Mouse (Mus musculus) kidney, postnatal 0 days (tissue): Measurements from ENCODE around the gene Rflnb. TPM values are rescaled to one million over a fixed set of nuclear protein-coding genes. Genes with fewer than 3 reads are reported as not detected.

Source experiments
- ATAC-seq: fragments of 200-750 bp; cut with Nextera tagmentation; replicated peaks from 2 replicates; pipeline ENCODE4 v1.8.0; 2017; ENCODE audit warnings: low read depth, moderate number of reproducible peaks, moderate TSS enrichment, moderate library complexity; ENCODE audit not compliant: low FRiP score
- DNase-seq: peaks from one replicate; pipeline ENCODE4 v3.0.0-alpha.2; 2016; ENCODE audit warnings: low spot score
- H3K27ac ChIP-seq: fragments of 300-500 bp; sonication (generic); 2 replicates; pipeline ENCODE4 v1.5.1; 2014; ENCODE audit warnings: mild to moderate bottlenecking
- H3K27me3 ChIP-seq: fragments of 300-500 bp; sonication (generic); 2 replicates; pipeline ENCODE4 v1.6.1; 2014; ENCODE audit warnings: low read length, mixed read lengths; ENCODE audit not compliant: insufficient read depth
- H3K36me3 ChIP-seq: fragments of 300-500 bp; sonication (generic); 2 replicates; pipeline ENCODE4 v1.6.1; 2014; ENCODE audit warnings: low read length, mixed read lengths; ENCODE audit not compliant: insufficient read depth
- H3K4me1 ChIP-seq: fragments of 300-500 bp; sonication (generic); replicated peaks from 2 replicates; pipeline ENCODE4 v1.6.1; 2014; ENCODE audit warnings: antibody characterized with exemption, low read length, mixed read lengths; ENCODE audit not compliant: insufficient read depth
- H3K4me2 ChIP-seq: fragments of 300-500 bp; sonication (generic); 2 replicates; pipeline ENCODE4 v1.6.1; 2014; ENCODE audit warnings: mild to moderate bottlenecking, low read length, moderate library complexity, mixed read lengths
- H3K4me3 ChIP-seq: fragments of 300-500 bp; sonication (generic); replicated peaks from 2 replicates; pipeline ENCODE4 v1.5.1; 2014; ENCODE audit warnings: low read depth, low read length
- H3K9ac ChIP-seq: fragments of 300-500 bp; sonication (generic); 2 replicates; pipeline ENCODE4 v1.6.1; 2014; ENCODE audit warnings: low read depth, low read length
- H3K9me3 ChIP-seq: fragments of 300-500 bp; sonication (generic); replicated peaks from 2 replicates; pipeline ENCODE4 v1.6.1; 2016; ENCODE audit warnings: low read length, inconsistent platforms, mixed read lengths
- CTCF ChIP-seq: IDR thresholded peaks from 2 replicates; pipeline ENCODE4 v1.5.1; 2016; ENCODE audit warnings: antibody characterized with exemption, low read depth, mild to moderate bottlenecking, moderate library complexity
- WGBS: fragments of 180-500 bp; shearing (Covaris S2); extraction: QIAGEN DNeasy Blood & Tissue Kit; methylation state at CpG from one replicate; pipeline ENCODE4 v1.1.7; 2014; 5-methylcytosine and 5-hydroxymethylcytosine counted together
- polyA plus RNA-seq: library from polyadenylated mRNA; unstranded; fragments of >200 nt; fragmentation: Nextera tagmentation; extraction: Ambion mirVana; gene quantifications from 2 replicates; pipeline ENCODE4 v1.2.1, GENCODE M21; 2015

Gene Rflnb
- polyA plus RNA-seq, 1 experiment from 2014 or later = 39.3 TPM

GRCm38 (mm10) chr11:76065521-76066095 is 38.0 kb upstream of the Rflnb start:
- Histone ChIP-seq H3K4me2 (no peak overlapping the region), H3K36me3 (peaks cover 11% of the 10 kb centered on the region; the same call in 1 of the 2 replicates), H3K9ac (no peak overlapping the region), H3K4me3 (no peak overlapping the region), H3K9me3 (no peaks in the 10 kb centered on the region), H3K27me3 (no peaks in the 10 kb centered on the region), H3K4me1 (peaks cover 6% of the 10 kb centered on the region), H3K27ac (no peak overlapping the region)
- 59% methylated on average over 9 of the region's 9 CpGs for WGBS
- ATAC-seq = no peak
- DNase-seq = peak; percentile 50
- no peak for TF ChIP-seq CTCF

- Histone ChIP-seq H3K9ac (no peak overlapping the region), H3K9me3 (no peaks in the 10 kb centered on the region), H3K27ac (no peak overlapping the region), H3K4me1 (peaks cover 12% of the 10 kb centered on the region), H3K4me3 (no peak overlapping the region), H3K36me3 (peaks cover 11% of the 10 kb centered on the region; the same call in 1 of the 2 replicates), H3K27me3 (no peaks in the 10 kb centered on the region), H3K4me2 (no peak overlapping the region)
- DNase-seq (no peak), ATAC-seq (no peak)
- WGBS = 77% methylated on average over 7 of the region's 7 CpGs
- TF ChIP-seq CTCF = no peak
These were observed 36.8 kb upstream of the Rflnb start for GRCm38 (mm10) chr11:76064411-76064810.

GRCm38 (mm10) chr11:76060906-76061305 is 33.3 kb upstream of the Rflnb start:
- no peak overlapping the region for H3K4me2 ChIP-seq
- H3K9ac ChIP-seq = no peak overlapping the region
- DNase-seq (no peak), ATAC-seq (no peak)
- no peaks in the 10 kb centered on the region for H3K9me3 ChIP-seq
- H3K27ac ChIP-seq = peak overlapping the region; percentile 78
- H3K4me3 ChIP-seq = no peak overlapping the region
- WGBS = 89% methylated on average over 2 of the region's 2 CpGs
- TF ChIP-seq CTCF = no peak
- peaks cover 6% of the 10 kb centered on the region; the same call in 1 of the 2 replicates for H3K36me3 ChIP-seq
- H3K27me3 ChIP-seq = no peaks in the 10 kb centered on the region
- peaks cover 17% of the 10 kb centered on the region for H3K4me1 ChIP-seq

- H3K4me3 ChIP-seq = no peak overlapping the region
- no peak overlapping the region for H3K4me2 ChIP-seq
- peak; percentile 85 for ATAC-seq
- H3K9me3 ChIP-seq = no peaks in the 10 kb centered on the region
- peaks cover 6% of the 10 kb centered on the region; the same call in 1 of the 2 replicates for H3K36me3 ChIP-seq
- no peaks in the 10 kb centered on the region for H3K27me3 ChIP-seq
- H3K27ac ChIP-seq = peak overlapping the region; percentile 78
- TF ChIP-seq CTCF = no peak
- 18% methylated on average over 7 of the region's 7 CpGs for WGBS
- peak; percentile 89 for DNase-seq
- H3K4me1 ChIP-seq = peaks cover 17% of the 10 kb centered on the region
- H3K9ac ChIP-seq = no peak overlapping the region
These were observed 32.4 kb upstream of the Rflnb start for GRCm38 (mm10) chr11:76059971-76060370.

GRCm38 (mm10) chr11:76056487-76056886 is 28.9 kb upstream of the Rflnb start:
- peak; percentile 48 for DNase-seq
- Histone ChIP-seq H3K27me3 (no peaks in the 10 kb centered on the region), H3K36me3 (peaks cover 3% of the 10 kb centered on the region; the same call in 1 of the 2 replicates), H3K4me2 (no peak overlapping the region), H3K9ac (no peak overlapping the region), H3K9me3 (no peaks in the 10 kb centered on the region), H3K4me1 (peaks cover 17% of the 10 kb centered on the region), H3K27ac (no peak overlapping the region), H3K4me3 (no peak overlapping the region)
- peak; percentile 55 for TF ChIP-seq CTCF
- WGBS = 22% methylated on average over 3 of the region's 3 CpGs
- ATAC-seq = no peak

- H3K36me3 ChIP-seq = no peaks in the 10 kb centered on the region; the same call in 1 of the 2 replicates
- no peak for TF ChIP-seq CTCF
- no peaks in the 10 kb centered on the region for H3K27me3 ChIP-seq
- no peak overlapping the region for H3K4me3 ChIP-seq
- H3K9ac ChIP-seq = no peak overlapping the region
- WGBS = 90% methylated on average over 5 of the region's 5 CpGs
- H3K9me3 ChIP-seq = no peaks in the 10 kb centered on the region
- no peak overlapping the region for H3K27ac ChIP-seq
- no peak overlapping the region for H3K4me2 ChIP-seq
- no peak for ATAC-seq
- no peak for DNase-seq
- H3K4me1 ChIP-seq = no peaks in the 10 kb centered on the region
These were observed 24.9 kb upstream of the Rflnb start for GRCm38 (mm10) chr11:76052496-76052895.
